Mouse (Mus musculus) cerebellum, adult 2 months (tissue): ENCODE data around the gene Kcnk4.

Experiments used
- CTCF ChIP-seq: fragments of 200-500 bp; IDR thresholded peaks from 2 replicates; pipeline ENCODE4 v1.5.1; 2011; ENCODE audit warnings: low read depth, mild to moderate bottlenecking, control low read depth, low read length, moderate library complexity, borderline replicate concordance; ENCODE audit not compliant: insufficient read depth
- POLR2A ChIP-seq: fragments of 200-500 bp; IDR thresholded peaks from 2 replicates; pipeline ENCODE4 v1.6.1; 2011; ENCODE audit warnings: low read length, control low read depth, borderline replicate concordance; ENCODE audit not compliant: insufficient read depth

- no peak for TF ChIP-seq POLR2A
- TF ChIP-seq CTCF: no peak
Observed at GRCm38 (mm10) chr19:6954046-6954445, 19.7 kb upstream of the Kcnk4 start.
